Mouse (Mus musculus): Measurements from ENCODE around the gene Mepce. TPM values are rescaled to one million over a fixed set of nuclear protein-coding genes. Genes with fewer than 3 reads are reported as not detected.

The Mepce gene
- total RNA-seq, 1 experiment: 42.3 TPM

DNA sequence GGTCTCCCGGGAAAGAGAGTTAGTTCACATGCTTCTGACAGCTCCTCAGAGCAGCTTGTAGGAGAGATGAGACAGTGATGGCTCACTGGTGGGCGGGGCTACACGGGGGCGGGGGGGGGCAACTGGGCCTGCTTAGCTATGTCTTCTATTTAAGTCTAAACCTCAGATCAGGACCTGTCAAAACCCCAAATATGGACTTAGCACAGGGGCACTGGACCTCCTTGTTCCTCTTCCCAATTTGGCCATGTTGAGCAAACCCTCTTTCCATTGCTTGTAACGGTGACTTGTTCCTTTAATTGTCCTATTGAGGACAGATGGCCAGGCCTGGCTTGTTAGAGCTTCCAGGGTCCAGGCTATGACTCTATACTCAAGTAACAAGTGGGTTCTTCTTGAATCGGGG is 44.1 kb upstream of the Mepce start:
- DNase-seq (ENCODE audit: low read depth, low spot score): no peak
- Histone ChIP-seq H3K9me3 (ENCODE audit: control insufficient read depth, insufficient read depth, low read depth, low read length) (no peaks in the 10 kb centered on the region), H3K4me1 (ENCODE audit: control insufficient read depth in 2 of 2, insufficient read depth in 2 of 2, low read length in 2 of 2, poor library complexity in 1 of 2) (no peaks in the 10 kb centered on the region), H3K27ac (ENCODE audit: insufficient read depth, low read depth, low read length, poor library complexity, severe bottlenecking) (no peak overlapping the region), H3K9ac (ENCODE audit: insufficient read depth, low read depth, low read length, poor library complexity, severe bottlenecking) (no peak overlapping the region), H3K36me3 (ENCODE audit: control insufficient read depth, insufficient read depth, low read length, poor library complexity, severe bottlenecking) (no peaks in the 10 kb centered on the region), H3K4me3 (ENCODE audit: insufficient read depth in 1 of 2, low read depth in 1 of 2, low read length in 2 of 2, poor library complexity in 1 of 2, severe bottlenecking in 1 of 2) (no peak overlapping the region)
- in situ Hi-C loops (cut with MboI; ENCODE audit: low sequenced_read_pairs in 2 of 2, unreplicated experiment in 2 of 2): no loop called here
- TF ChIP-seq CHD2 (IDR thresholded peaks at IDR 0.05; ENCODE audit: low read depth, low read length): no peak
- TF ChIP-seq MAFK (IDR thresholded peaks at IDR 0.05; ENCODE audit: insufficient read depth, low read depth, low read length): no peak
- TF ChIP-seq HCFC1 (IDR thresholded peaks at IDR 0.05; ENCODE audit: borderline replicate concordance, insufficient read depth, low read length): no peak
- TF ChIP-seq ZC3H11A (IDR thresholded peaks at IDR 0.05; ENCODE audit: borderline replicate concordance, low read depth, low read length): no peak
- TF ChIP-seq ZNF384 (IDR thresholded peaks at IDR 0.05; ENCODE audit: low read depth, low read length): no peak

DNA sequence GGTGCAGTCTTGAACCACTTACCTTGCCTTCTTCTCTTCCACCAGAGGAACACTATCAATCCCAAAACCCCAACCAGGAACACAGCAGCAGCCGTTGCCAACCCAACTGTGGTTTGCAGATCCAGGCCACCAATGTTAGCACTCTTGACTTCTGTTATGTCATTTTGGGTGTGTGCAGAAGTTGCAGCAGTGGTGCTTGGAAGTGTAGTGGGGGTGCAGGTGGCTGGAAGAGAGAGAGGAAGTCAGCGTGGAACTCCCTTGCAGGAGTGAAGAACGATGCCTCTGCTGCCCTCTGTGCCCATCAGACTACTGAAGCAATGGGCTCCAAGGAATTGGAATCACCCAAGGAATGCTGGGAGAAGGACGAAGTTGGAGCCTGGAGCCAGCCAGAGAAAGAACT is 43.7 kb upstream of the Mepce start:
- Histone ChIP-seq H3K9ac (ENCODE audit: insufficient read depth, low read depth, low read length, poor library complexity, severe bottlenecking) (no peak overlapping the region), H3K4me1 (ENCODE audit: control insufficient read depth in 2 of 2, insufficient read depth in 2 of 2, low read length in 2 of 2, poor library complexity in 1 of 2) (no peaks in the 10 kb centered on the region), H3K4me3 (ENCODE audit: insufficient read depth in 1 of 2, low read depth in 1 of 2, low read length in 2 of 2, poor library complexity in 1 of 2, severe bottlenecking in 1 of 2) (no peak overlapping the region), H3K27ac (ENCODE audit: insufficient read depth, low read depth, low read length, poor library complexity, severe bottlenecking) (no peak overlapping the region), H3K9me3 (ENCODE audit: control insufficient read depth, insufficient read depth, low read depth, low read length) (no peaks in the 10 kb centered on the region), H3K36me3 (ENCODE audit: control insufficient read depth, insufficient read depth, low read length, poor library complexity, severe bottlenecking) (no peaks in the 10 kb centered on the region)
- no peak for TF ChIP-seq ZNF384 (IDR thresholded peaks at IDR 0.05; ENCODE audit: low read depth, low read length)
- no peak for TF ChIP-seq HCFC1 (IDR thresholded peaks at IDR 0.05; ENCODE audit: borderline replicate concordance, insufficient read depth, low read length)
- TF ChIP-seq MAFK (IDR thresholded peaks at IDR 0.05; ENCODE audit: insufficient read depth, low read depth, low read length): no peak
- no peak for TF ChIP-seq ZC3H11A (IDR thresholded peaks at IDR 0.05; ENCODE audit: borderline replicate concordance, low read depth, low read length)
- TF ChIP-seq CHD2 (IDR thresholded peaks at IDR 0.05; ENCODE audit: low read depth, low read length): no peak
- in situ Hi-C loops (cut with MboI; ENCODE audit: low sequenced_read_pairs in 2 of 2, unreplicated experiment in 2 of 2): no loop called here
- DNase-seq (ENCODE audit: low read depth, low spot score): no peak

DNA sequence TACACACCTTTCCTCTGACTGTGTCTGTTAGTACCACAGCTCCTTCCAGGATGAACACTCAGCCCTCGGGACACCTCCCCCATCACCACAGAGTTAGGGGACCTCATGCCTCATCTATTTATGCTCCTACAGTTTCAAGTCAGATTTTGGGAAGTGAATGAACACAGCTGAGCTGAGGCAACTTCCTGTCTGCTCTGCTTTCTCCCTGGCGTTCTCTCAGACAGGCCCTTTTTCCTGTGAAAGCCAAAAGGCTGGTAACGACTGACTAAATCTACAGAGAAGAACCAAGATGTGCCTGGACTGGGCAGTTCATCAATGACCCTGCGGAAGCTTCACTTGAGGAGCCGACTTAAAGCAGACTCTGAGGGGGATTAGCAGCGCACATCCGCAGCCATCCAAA is 42.8 kb upstream of the Mepce start:
- H3K9me3 ChIP-seq (ENCODE audit: control insufficient read depth, insufficient read depth, low read depth, low read length): no peaks in the 10 kb centered on the region
- no peak overlapping the region for H3K4me3 ChIP-seq (ENCODE audit: insufficient read depth in 1 of 2, low read depth in 1 of 2, low read length in 2 of 2, poor library complexity in 1 of 2, severe bottlenecking in 1 of 2)
- TF ChIP-seq MAFK (IDR thresholded peaks at IDR 0.05; ENCODE audit: insufficient read depth, low read depth, low read length) (no peak), ZC3H11A (IDR thresholded peaks at IDR 0.05; ENCODE audit: borderline replicate concordance, low read depth, low read length) (no peak), ZNF384 (IDR thresholded peaks at IDR 0.05; ENCODE audit: low read depth, low read length) (no peak), HCFC1 (IDR thresholded peaks at IDR 0.05; ENCODE audit: borderline replicate concordance, insufficient read depth, low read length) (no peak), CHD2 (IDR thresholded peaks at IDR 0.05; ENCODE audit: low read depth, low read length) (no peak)
- in situ Hi-C loops (cut with MboI; ENCODE audit: low sequenced_read_pairs in 2 of 2, unreplicated experiment in 2 of 2): no loop called here
- H3K4me1 ChIP-seq (ENCODE audit: control insufficient read depth in 2 of 2, insufficient read depth in 2 of 2, low read length in 2 of 2, poor library complexity in 1 of 2): no peaks in the 10 kb centered on the region
- H3K36me3 ChIP-seq (ENCODE audit: control insufficient read depth, insufficient read depth, low read length, poor library complexity, severe bottlenecking): no peaks in the 10 kb centered on the region
- DNase-seq (ENCODE audit: low read depth, low spot score): no peak
- no peak overlapping the region for H3K27ac ChIP-seq (ENCODE audit: insufficient read depth, low read depth, low read length, poor library complexity, severe bottlenecking)
- no peak overlapping the region for H3K9ac ChIP-seq (ENCODE audit: insufficient read depth, low read depth, low read length, poor library complexity, severe bottlenecking)

DNA sequence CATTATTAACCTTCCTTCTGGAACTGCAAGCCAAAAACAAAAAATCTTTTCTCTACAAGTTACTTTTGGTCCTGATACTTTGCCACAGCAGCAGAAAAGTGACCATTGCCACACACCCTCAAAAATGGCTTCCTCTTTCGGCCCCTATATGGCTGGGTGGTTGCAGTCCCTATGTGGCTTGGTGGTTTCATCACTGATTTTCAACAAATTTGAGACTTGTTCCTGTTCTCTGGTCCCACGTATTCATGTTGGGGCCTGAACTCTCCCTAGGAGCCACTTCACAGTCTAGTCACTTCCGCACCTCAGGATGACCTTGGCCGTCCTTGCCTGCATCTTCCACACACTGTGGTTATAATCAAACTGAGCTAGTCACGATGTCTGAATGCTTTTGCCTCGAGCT is 41.2 kb upstream of the Mepce start:
- H3K9ac ChIP-seq (ENCODE audit: insufficient read depth, low read depth, low read length, poor library complexity, severe bottlenecking): no peak overlapping the region
- H3K9me3 ChIP-seq (ENCODE audit: control insufficient read depth, insufficient read depth, low read depth, low read length): no peaks in the 10 kb centered on the region
- H3K27ac ChIP-seq (ENCODE audit: insufficient read depth, low read depth, low read length, poor library complexity, severe bottlenecking): no peak overlapping the region
- DNase-seq (ENCODE audit: low read depth, low spot score): no peak
- in situ Hi-C loops (cut with MboI; ENCODE audit: low sequenced_read_pairs in 2 of 2, unreplicated experiment in 2 of 2): no loop called here
- no peaks in the 10 kb centered on the region for H3K4me1 ChIP-seq (ENCODE audit: control insufficient read depth in 2 of 2, insufficient read depth in 2 of 2, low read length in 2 of 2, poor library complexity in 1 of 2)
- no peaks in the 10 kb centered on the region for H3K36me3 ChIP-seq (ENCODE audit: control insufficient read depth, insufficient read depth, low read length, poor library complexity, severe bottlenecking)
- no peak overlapping the region for H3K4me3 ChIP-seq (ENCODE audit: insufficient read depth in 1 of 2, low read depth in 1 of 2, low read length in 2 of 2, poor library complexity in 1 of 2, severe bottlenecking in 1 of 2)
- TF ChIP-seq HCFC1 (IDR thresholded peaks at IDR 0.05; ENCODE audit: borderline replicate concordance, insufficient read depth, low read length) (no peak), MAFK (IDR thresholded peaks at IDR 0.05; ENCODE audit: insufficient read depth, low read depth, low read length) (no peak), ZC3H11A (IDR thresholded peaks at IDR 0.05; ENCODE audit: borderline replicate concordance, low read depth, low read length) (no peak), ZNF384 (IDR thresholded peaks at IDR 0.05; ENCODE audit: low read depth, low read length) (no peak), CHD2 (IDR thresholded peaks at IDR 0.05; ENCODE audit: low read depth, low read length) (no peak)

DNA sequence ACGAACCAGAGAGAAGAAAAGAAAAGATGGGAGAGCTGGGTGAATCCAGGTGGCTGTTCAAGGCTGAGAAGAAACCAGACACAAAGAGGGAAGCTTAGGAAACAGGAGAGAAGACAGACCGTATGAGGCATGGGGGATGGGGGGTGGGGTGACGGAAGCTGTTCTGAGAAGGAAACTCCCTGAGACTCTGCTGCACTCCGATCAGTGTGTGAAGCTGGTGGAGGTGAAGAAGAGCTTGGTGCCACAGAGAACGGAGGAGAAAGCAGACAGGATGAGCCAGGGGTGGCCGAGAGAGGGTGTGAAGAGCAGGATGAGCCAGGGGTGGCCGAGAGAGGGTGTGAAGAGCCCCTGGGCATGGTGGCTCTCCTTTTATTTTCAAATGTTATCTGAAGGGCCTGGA is 39.0 kb upstream of the Mepce start:
- in situ Hi-C loops (cut with MboI; ENCODE audit: low sequenced_read_pairs in 2 of 2, unreplicated experiment in 2 of 2): no loop called here
- TF ChIP-seq HCFC1 (IDR thresholded peaks at IDR 0.05; ENCODE audit: borderline replicate concordance, insufficient read depth, low read length) (no peak), MAFK (IDR thresholded peaks at IDR 0.05; ENCODE audit: insufficient read depth, low read depth, low read length) (no peak), ZNF384 (IDR thresholded peaks at IDR 0.05; ENCODE audit: low read depth, low read length) (no peak), CHD2 (IDR thresholded peaks at IDR 0.05; ENCODE audit: low read depth, low read length) (no peak), ZC3H11A (IDR thresholded peaks at IDR 0.05; ENCODE audit: borderline replicate concordance, low read depth, low read length) (no peak)
- Histone ChIP-seq H3K4me1 (ENCODE audit: control insufficient read depth in 2 of 2, insufficient read depth in 2 of 2, low read length in 2 of 2, poor library complexity in 1 of 2) (no peaks in the 10 kb centered on the region), H3K9ac (ENCODE audit: insufficient read depth, low read depth, low read length, poor library complexity, severe bottlenecking) (no peak overlapping the region), H3K27ac (ENCODE audit: insufficient read depth, low read depth, low read length, poor library complexity, severe bottlenecking) (no peak overlapping the region), H3K4me3 (ENCODE audit: insufficient read depth in 1 of 2, low read depth in 1 of 2, low read length in 2 of 2, poor library complexity in 1 of 2, severe bottlenecking in 1 of 2) (no peak overlapping the region), H3K36me3 (ENCODE audit: control insufficient read depth, insufficient read depth, low read length, poor library complexity, severe bottlenecking) (no peaks in the 10 kb centered on the region), H3K9me3 (ENCODE audit: control insufficient read depth, insufficient read depth, low read depth, low read length) (no peaks in the 10 kb centered on the region)
- no peak for DNase-seq (ENCODE audit: low read depth, low spot score)

Data from ES-E14 (cell line).